Mouse (Mus musculus) hindbrain, embryonic 14.5 days (tissue): ENCODE results near the gene Eml3. TPM values are rescaled to one million over a fixed set of nuclear protein-coding genes. Genes with fewer than 3 reads are reported as not detected.
A peak's percentile ranks its signal among the peaks of the same experiment; 100 is the strongest.

ENCODE experiments used
- ATAC-seq: fragments of 200-750 bp; cut with Nextera tagmentation; 2 replicates; pipeline ENCODE4 v1.8.0; 2017; ENCODE audit warnings: moderate number of reproducible peaks, mild to moderate bottlenecking, moderate TSS enrichment, moderate library complexity; ENCODE audit not compliant: low FRiP score
- DNase-seq: peaks from one replicate; pipeline ENCODE4 v3.0.0-alpha.2; 2015; ENCODE audit warnings: low spot score
- H3K27ac ChIP-seq: fragments of 300-500 bp; sonication (generic); 2 replicates; pipeline ENCODE4 v1.5.1; 2014; ENCODE audit warnings: mild to moderate bottlenecking, moderate library complexity
- H3K27me3 ChIP-seq: fragments of 300-500 bp; sonication (generic); 2 replicates; pipeline ENCODE4 v1.6.1; 2014; ENCODE audit warnings: mild to moderate bottlenecking, low read length, mixed read lengths; ENCODE audit not compliant: control insufficient read depth, insufficient read depth
- H3K36me3 ChIP-seq: fragments of 300-500 bp; sonication (generic); replicated peaks from 2 replicates; pipeline ENCODE4 v1.6.1; 2014; ENCODE audit not compliant: control insufficient read depth, insufficient read depth
- H3K4me1 ChIP-seq: fragments of 300-500 bp; sonication (generic); replicated peaks from 2 replicates; pipeline ENCODE4 v1.6.1; 2014; ENCODE audit warnings: antibody characterized with exemption, low read length, mixed read lengths; ENCODE audit not compliant: control insufficient read depth, insufficient read depth
- H3K4me2 ChIP-seq: fragments of 300-500 bp; sonication (generic); replicated peaks from 2 replicates; pipeline ENCODE4 v1.6.1; 2014; ENCODE audit warnings: mild to moderate bottlenecking, moderate library complexity
- H3K4me3 ChIP-seq: fragments of 300-500 bp; sonication (generic); replicated peaks from 2 replicates; pipeline ENCODE4 v1.5.1; 2014; ENCODE audit warnings: mild to moderate bottlenecking, low read length
- H3K9ac ChIP-seq: fragments of 300-500 bp; sonication (generic); 2 replicates; pipeline ENCODE4 v1.6.1; 2014
- H3K9me3 ChIP-seq: fragments of 300-500 bp; sonication (generic); 2 replicates; pipeline ENCODE4 v1.6.1; 2016; ENCODE audit warnings: low read length; ENCODE audit not compliant: control insufficient read depth
- WGBS: fragments of 180-500 bp; shearing (Covaris S2); extraction: QIAGEN DNeasy Blood & Tissue Kit; methylation state at CpG from one replicate; pipeline ENCODE4 v1.1.7; 2014; 5-methylcytosine and 5-hydroxymethylcytosine counted together
- polyA plus RNA-seq: library from polyadenylated mRNA; unstranded; fragments of >200 nt; fragmentation: Nextera tagmentation; extraction: Ambion mirVana; gene quantifications from 2 replicates; pipeline ENCODE4 v1.2.1, GENCODE M21; 2014

The Eml3 gene
- polyA plus RNA-seq, 1 experiment from 2014 or later = 5.8 TPM

DNA sequence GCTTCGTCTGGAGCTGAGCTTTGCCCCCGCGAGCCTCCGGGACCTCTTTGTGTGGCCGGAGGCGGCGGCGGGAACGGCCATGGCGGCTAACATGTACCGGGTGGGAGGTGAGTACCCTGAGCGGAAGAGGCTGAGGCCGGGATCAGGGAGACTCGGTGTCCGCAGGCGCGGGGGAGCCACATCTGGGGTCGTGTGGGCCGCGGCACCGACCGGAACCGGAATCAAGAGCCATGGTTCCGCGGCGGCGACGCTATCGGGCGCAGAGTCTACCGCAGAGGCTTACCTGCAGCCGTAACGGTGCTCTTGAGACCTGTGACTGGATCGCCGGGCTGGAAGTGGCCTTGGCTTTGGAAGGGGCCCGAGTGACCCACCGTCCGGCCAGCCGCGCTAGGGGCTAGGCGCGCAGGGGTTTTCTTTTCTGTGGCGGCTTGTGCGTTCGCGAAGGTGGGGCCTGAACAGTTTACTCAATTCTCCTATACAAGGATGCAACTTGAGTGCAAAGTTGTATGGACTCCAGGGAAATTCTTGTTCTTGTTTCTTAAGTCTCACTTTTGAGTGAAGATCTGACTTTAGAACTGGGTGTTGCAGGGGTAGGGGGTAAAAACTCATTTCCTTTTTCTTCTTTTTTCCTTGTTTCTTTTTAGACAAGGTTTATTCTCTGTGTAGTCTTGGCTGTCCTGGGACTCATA is 13.1 kb downstream of the Eml3 start:
- peaks cover 48% of the 10 kb centered on the region for H3K36me3 ChIP-seq
- H3K27ac ChIP-seq = peak overlapping the region; percentile 95
- under 1% methylated on average over 46 of the region's 46 CpGs for WGBS
- H3K9me3 ChIP-seq = no peaks in the 10 kb centered on the region
- H3K27me3 ChIP-seq = no peaks in the 10 kb centered on the region
- DNase-seq (no peak), ATAC-seq (peak; percentile 61)
- H3K4me2 ChIP-seq = peak overlapping the region; percentile 74
- H3K9ac ChIP-seq = peak overlapping the region; percentile 96
- H3K4me3 ChIP-seq = peak overlapping the region; percentile 93
- H3K4me1 ChIP-seq = peaks cover 30% of the 10 kb centered on the region

GRCm38 (mm10) chr19:8943047-8943446 is 13.7 kb downstream of the Eml3 start:
- H3K4me1 ChIP-seq = peaks cover 30% of the 10 kb centered on the region
- peaks cover 51% of the 10 kb centered on the region for H3K36me3 ChIP-seq
- DNase-seq = no peak
- 68% methylated on average over 2 of the region's 2 CpGs for WGBS
- H3K4me3 ChIP-seq = peak overlapping the region; percentile 93
- ATAC-seq = no peak
- no peaks in the 10 kb centered on the region for H3K27me3 ChIP-seq
- H3K9me3 ChIP-seq = no peaks in the 10 kb centered on the region
- H3K27ac ChIP-seq = no peak overlapping the region
- H3K9ac ChIP-seq = peak overlapping the region; percentile 96
- H3K4me2 ChIP-seq = peak overlapping the region; percentile 74

DNA sequence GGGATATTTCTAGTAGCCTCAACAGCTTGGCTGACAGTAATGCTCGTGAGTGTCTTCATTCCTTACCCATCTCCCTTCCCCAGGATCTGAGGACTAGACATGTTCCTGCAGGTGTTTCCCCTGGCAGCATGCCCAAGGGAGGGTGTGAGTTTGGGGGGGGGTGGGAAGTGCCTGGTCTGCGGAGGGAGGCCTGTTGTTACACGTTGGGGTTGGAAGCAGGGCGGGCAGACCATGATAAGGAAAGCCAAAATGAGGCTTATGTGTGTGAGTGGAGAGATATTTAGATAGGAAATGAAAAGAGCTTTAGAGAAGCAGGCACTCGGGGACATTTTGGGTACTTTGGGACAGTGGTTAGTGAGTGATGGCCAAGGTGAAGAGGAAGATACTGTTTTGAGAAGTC is 14.7 kb downstream of the Eml3 start:
- DNase-seq = no peak
- Histone ChIP-seq H3K4me3 (peak overlapping the region; percentile 2; the same call in 1 of the 2 replicates), H3K9me3 (no peaks in the 10 kb centered on the region), H3K4me2 (peak overlapping the region; percentile 74), H3K4me1 (peaks cover 30% of the 10 kb centered on the region), H3K27me3 (no peaks in the 10 kb centered on the region), H3K27ac (no peak overlapping the region), H3K9ac (peak overlapping the region; percentile 96; the same call in 1 of the 2 replicates), H3K36me3 (peaks cover 57% of the 10 kb centered on the region)
- WGBS = 69% methylated on average over 5 of the region's 5 CpGs
- no peak for ATAC-seq

DNA sequence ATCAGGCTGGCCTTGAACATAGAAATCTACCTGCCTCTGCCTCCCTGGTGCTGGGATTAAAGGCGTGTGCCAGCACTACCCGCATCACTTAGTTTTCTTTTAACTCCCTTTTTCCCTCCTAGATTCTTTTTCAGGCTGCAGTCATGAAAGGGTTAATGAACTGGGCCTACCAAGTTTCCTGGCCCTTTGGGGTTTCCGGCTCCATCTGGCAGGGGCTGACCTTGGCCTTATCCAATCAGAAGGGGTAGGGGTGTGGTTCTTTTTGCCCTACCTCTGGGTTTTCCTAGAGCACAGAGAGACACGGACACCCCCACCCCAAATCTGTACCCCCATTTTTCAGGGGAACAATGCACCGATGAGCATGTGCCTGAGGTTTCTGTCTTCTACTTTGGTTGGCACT is 15.4 kb downstream of the Eml3 start:
- peak overlapping the region; percentile 96; the same call in 1 of the 2 replicates for H3K9ac ChIP-seq
- no peak overlapping the region for H3K4me3 ChIP-seq

DNA sequence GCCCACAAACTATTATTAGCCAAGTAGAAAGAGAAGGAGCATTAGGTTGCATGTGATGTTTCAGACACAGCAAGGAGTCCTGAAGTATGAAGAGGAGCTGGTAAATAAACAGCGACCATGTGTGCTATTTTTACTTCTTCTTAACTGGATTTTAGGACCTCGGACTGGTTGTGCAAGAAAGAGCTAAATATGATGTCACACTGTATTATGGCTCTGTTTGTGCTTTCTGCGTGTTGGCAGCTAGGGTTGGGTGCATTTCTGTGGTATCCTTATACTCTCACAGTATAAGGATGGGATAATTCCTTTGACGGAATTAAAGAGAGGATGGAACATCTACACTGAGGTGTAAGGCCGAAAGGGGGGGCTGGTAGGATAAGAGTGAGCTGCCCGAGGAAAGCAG is 15.9 kb downstream of the Eml3 start:
- DNase-seq (no peak), ATAC-seq (no peak)
- H3K9ac ChIP-seq = peak overlapping the region; percentile 96; the same call in 1 of the 2 replicates
- H3K27ac ChIP-seq = no peak overlapping the region; the same call in 1 of the 2 replicates
- H3K9me3 ChIP-seq = no peaks in the 10 kb centered on the region
- no peak overlapping the region for H3K4me3 ChIP-seq
- H3K36me3 ChIP-seq = peaks cover 67% of the 10 kb centered on the region
- no peaks in the 10 kb centered on the region for H3K27me3 ChIP-seq
- H3K4me1 ChIP-seq = peaks cover 30% of the 10 kb centered on the region
- WGBS = 77% methylated on average over 6 of the region's 6 CpGs
- peak overlapping the region; percentile 74 for H3K4me2 ChIP-seq

More for the DNA sequence above, 15.4 kb downstream of the Eml3 start:
- peak; percentile 72 for DNase-seq
- no peak for ATAC-seq
- Histone ChIP-seq H3K9me3 (no peaks in the 10 kb centered on the region), H3K36me3 (peaks cover 62% of the 10 kb centered on the region), H3K27me3 (no peaks in the 10 kb centered on the region), H3K27ac (no peak overlapping the region; the same call in 1 of the 2 replicates), H3K4me2 (peak overlapping the region; percentile 74), H3K4me1 (peaks cover 30% of the 10 kb centered on the region)
- WGBS = 41% methylated on average over 5 of the region's 5 CpGs

DNA sequence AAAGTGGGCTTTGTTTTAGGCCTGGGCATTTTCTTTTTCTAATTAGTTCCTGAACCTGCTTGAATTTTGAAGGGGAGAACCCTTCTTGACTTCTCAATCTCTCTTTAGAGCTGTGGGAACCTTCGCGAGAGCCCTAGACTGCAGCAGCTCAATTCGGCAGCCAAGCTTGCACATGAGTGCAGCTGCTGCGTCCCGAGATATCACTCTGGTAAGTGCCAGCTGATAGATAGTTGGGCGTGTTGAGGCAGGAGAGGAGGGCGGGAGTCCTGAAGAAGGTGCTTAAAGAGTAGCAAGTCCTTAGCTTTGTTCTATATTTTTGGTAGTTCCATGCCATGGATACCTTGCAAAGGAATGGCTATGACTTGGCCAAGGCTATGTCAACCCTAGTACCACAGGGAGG is 17.6 kb downstream of the Eml3 start:
- Histone ChIP-seq H3K9me3 (no peaks in the 10 kb centered on the region), H3K4me1 (peaks cover 24% of the 10 kb centered on the region), H3K36me3 (peaks cover 84% of the 10 kb centered on the region), H3K27me3 (no peaks in the 10 kb centered on the region), H3K4me3 (no peak overlapping the region), H3K27ac (no peak overlapping the region), H3K4me2 (no peak overlapping the region), H3K9ac (no peak overlapping the region)
- ATAC-seq (no peak), DNase-seq (no peak)
- WGBS = 94% methylated on average over 7 of the region's 7 CpGs

DNA sequence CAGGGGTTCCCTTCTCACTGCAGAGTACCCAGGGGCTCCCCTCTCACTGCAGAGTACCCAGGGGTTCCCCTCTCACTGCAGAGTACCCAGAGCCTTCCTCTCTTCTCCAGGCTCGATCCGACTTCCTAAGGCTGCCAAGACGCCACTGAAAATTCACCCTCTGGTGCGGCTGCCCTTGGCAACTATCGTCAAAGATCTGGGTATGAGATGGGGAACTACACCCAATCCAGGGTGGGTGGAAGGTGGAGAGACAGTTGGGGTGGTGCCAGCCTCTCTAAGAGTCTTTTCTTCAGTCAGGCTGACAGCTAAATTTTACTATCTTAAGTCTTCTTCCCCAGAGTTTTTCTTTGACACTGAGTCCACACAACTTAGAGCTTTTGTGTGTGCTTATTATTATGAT is 20.8 kb downstream of the Eml3 start:
- Histone ChIP-seq H3K4me2 (no peak overlapping the region), H3K27ac (no peak overlapping the region), H3K36me3 (peaks cover 73% of the 10 kb centered on the region), H3K9ac (no peak overlapping the region), H3K9me3 (no peaks in the 10 kb centered on the region), H3K4me3 (no peak overlapping the region), H3K4me1 (peaks cover 19% of the 10 kb centered on the region), H3K27me3 (no peaks in the 10 kb centered on the region)
- ATAC-seq (no peak), DNase-seq (no peak)
- WGBS = 94% methylated on average over 5 of the region's 5 CpGs

- H3K27me3 ChIP-seq = no peaks in the 10 kb centered on the region
- DNase-seq (no peak), ATAC-seq (no peak)
- no peak overlapping the region for H3K4me2 ChIP-seq
- H3K27ac ChIP-seq = peak overlapping the region; percentile 84
- no peaks in the 10 kb centered on the region for H3K9me3 ChIP-seq
- WGBS = 80% methylated on average over 9 of the region's 9 CpGs
- peaks cover 18% of the 10 kb centered on the region for H3K4me1 ChIP-seq
- H3K9ac ChIP-seq = peak overlapping the region; percentile 59
- peaks cover 70% of the 10 kb centered on the region for H3K36me3 ChIP-seq
- no peak overlapping the region for H3K4me3 ChIP-seq
Measured at GRCm38 (mm10) chr19:8952241-8952640, 22.9 kb downstream of the Eml3 start.

DNA sequence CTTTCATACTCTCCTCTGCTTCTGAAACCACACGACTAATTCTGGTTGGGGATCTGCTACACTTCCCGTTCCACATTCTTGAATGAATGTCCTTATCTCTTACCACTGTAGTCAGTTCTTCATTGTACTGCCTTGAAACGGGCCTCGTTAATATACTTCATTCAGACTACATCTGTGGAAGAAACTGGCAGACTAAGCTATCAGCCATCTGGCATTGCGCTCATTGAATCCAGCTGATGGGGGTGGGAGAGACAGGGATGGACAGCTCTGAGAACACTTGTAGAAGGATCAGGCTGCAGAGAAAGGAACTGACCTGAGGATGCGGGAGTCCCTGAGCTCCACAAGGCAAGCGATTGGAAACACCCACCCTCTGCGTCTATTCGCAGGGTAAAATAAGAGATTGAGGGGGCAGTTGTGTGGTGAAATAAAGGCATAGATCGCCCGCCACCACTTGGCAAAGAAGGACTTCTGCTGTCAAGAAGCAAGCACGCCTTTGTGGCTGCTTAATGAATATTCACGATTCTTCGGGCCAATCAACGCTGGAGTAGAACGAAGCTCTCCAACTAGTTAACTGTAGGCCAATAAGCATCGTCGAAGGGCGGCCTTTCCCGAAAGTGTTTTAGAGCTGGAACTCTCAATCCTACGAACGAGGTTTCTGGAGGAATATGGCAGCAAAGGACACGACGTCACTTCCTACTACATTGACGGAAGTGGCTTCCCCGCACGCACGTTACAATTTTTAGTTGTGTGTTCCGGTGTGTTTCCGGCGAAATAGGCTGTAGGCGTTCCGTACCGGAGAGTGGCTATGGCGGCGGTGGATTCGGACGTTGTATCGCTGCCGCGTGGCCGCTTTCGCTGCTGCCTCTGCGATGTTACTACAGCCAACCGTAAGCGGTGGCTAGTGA is 24.0 kb downstream of the Eml3 start, which contains the start of gene Tut1:
TSS of gene Tut1 (plus strand) at position 713 of the 905 bp plus-strand sequence.
- H3K9ac ChIP-seq = peak within 1 kb of the TSS; percentile 65
- DNase-seq = peak; percentile 99
- H3K27ac ChIP-seq = peak within 1 kb of the TSS; percentile 84
- peak; percentile 96 for ATAC-seq
- H3K4me2 ChIP-seq = peak within 1 kb of the TSS; percentile 88
- H3K4me1 ChIP-seq = peaks cover 18% of the 10 kb centered on the region
- H3K27me3 ChIP-seq = no peaks in the 10 kb centered on the region
- 2% methylated on average over 46 of the region's 46 CpGs for whole genome bisulfite sequencing
- H3K36me3 ChIP-seq = peaks cover 66% of the 10 kb centered on the region
- peak within 1 kb of the TSS; percentile 61 for H3K4me3 ChIP-seq
- H3K9me3 ChIP-seq = no peaks in the 10 kb centered on the region
